Mouse (Mus musculus) ES-E14 (cell line): Measurements from ENCODE around the gene Cacnb4. TPM values are rescaled to one million over a fixed set of nuclear protein-coding genes. Genes with fewer than 3 reads are reported as not detected.
A peak's percentile ranks its signal among the peaks of the same experiment; 100 is the strongest.

ENCODE experiments used
- DNase-seq: peaks from one replicate; pipeline ENCODE4 v3.0.0-alpha.2; 2013; ENCODE audit warnings: low read depth, low spot score
- H3K27ac ChIP-seq: 2 replicates; pipeline ENCODE4 v1.5.1; 2012; ENCODE audit warnings: low read depth, mild to moderate bottlenecking, low read length, moderate library complexity, mixed read lengths; ENCODE audit not compliant: poor library complexity, insufficient read depth, severe bottlenecking
- H3K36me3 ChIP-seq: 2 replicates; pipeline ENCODE4 v1.6.1; 2012; ENCODE audit warnings: mild to moderate bottlenecking, low read length, moderate library complexity, mixed read lengths; ENCODE audit not compliant: control insufficient read depth, poor library complexity, insufficient read depth, severe bottlenecking
- H3K4me1 ChIP-seq, 2 experiments: fragments of 150-350 bp in 1 of 2; sonication (generic) in 1 of 2; 2 replicates each; pipeline ENCODE4 v1.6.1; 2012; ENCODE audit warnings: low read length in 2 of 2, mild to moderate bottlenecking in 1 of 2, mixed read lengths in 1 of 2; ENCODE audit not compliant: control insufficient read depth in 2 of 2, insufficient read depth in 2 of 2, poor library complexity in 1 of 2
- H3K4me3 ChIP-seq, 2 experiments: fragments of 150-350 bp in 1 of 2; sonication (generic) in 1 of 2; 2 replicates each; pipeline ENCODE4 v1.5.1; 2012; ENCODE audit warnings: low read length in 2 of 2, low read depth in 1 of 2, mild to moderate bottlenecking in 1 of 2, mixed read lengths in 1 of 2; ENCODE audit not compliant: insufficient read depth in 1 of 2, poor library complexity in 1 of 2, severe bottlenecking in 1 of 2
- H3K9ac ChIP-seq: 2 replicates; pipeline ENCODE4 v1.6.1; 2012; ENCODE audit warnings: low read depth, mild to moderate bottlenecking, low read length, mixed read lengths; ENCODE audit not compliant: poor library complexity, insufficient read depth, severe bottlenecking
- H3K9me3 ChIP-seq: fragments of 150-350 bp; sonication (generic); 2 replicates; pipeline ENCODE4 v1.6.1; 2012; ENCODE audit warnings: low read depth, mild to moderate bottlenecking, low read length; ENCODE audit not compliant: control insufficient read depth, insufficient read depth
- CHD2 ChIP-seq: IDR thresholded peaks from 2 replicates; pipeline ENCODE4 v1.6.1; 2014; ENCODE audit warnings: mild to moderate bottlenecking, low read depth, low read length, inconsistent platforms
- HCFC1 ChIP-seq: IDR thresholded peaks from 2 replicates; pipeline ENCODE4 v1.6.1; 2012; ENCODE audit warnings: low read length, inconsistent platforms, borderline replicate concordance; ENCODE audit not compliant: insufficient read depth
- MAFK ChIP-seq: IDR thresholded peaks from 2 replicates; pipeline ENCODE4 v1.6.1; 2014; ENCODE audit warnings: mild to moderate bottlenecking, low read depth, low read length, inconsistent platforms; ENCODE audit not compliant: insufficient read depth
- ZC3H11A ChIP-seq: IDR thresholded peaks from 2 replicates; pipeline ENCODE4 v1.6.1; 2012; ENCODE audit warnings: low read depth, mild to moderate bottlenecking, inconsistent platforms, low read length, borderline replicate concordance
- ZNF384 ChIP-seq: IDR thresholded peaks from 2 replicates; pipeline ENCODE4 v1.6.1; 2012; ENCODE audit warnings: low read depth, low read length, inconsistent platforms
- in situ Hi-C, 2 experiments: fragments of 600-800 bp; cut with MboI; formaldehyde crosslinking; loops; one replicate each; pipeline ENCODE4 v1.15.1; 2025; ENCODE audit warnings: low sequenced_read_pairs in 2 of 2, inconsistent platforms in 1 of 2; ENCODE audit not compliant: unreplicated experiment in 2 of 2
- total RNA-seq: library from RNA; depleted of rRNA; stranded (reverse); fragments of 300-350 nt; gene quantifications from 2 replicates; pipeline ENCODE4 v1.2.3, GENCODE M21; 2012

The Cacnb4 gene
- total RNA-seq, 1 experiment, result 0.09 TPM

DNA sequence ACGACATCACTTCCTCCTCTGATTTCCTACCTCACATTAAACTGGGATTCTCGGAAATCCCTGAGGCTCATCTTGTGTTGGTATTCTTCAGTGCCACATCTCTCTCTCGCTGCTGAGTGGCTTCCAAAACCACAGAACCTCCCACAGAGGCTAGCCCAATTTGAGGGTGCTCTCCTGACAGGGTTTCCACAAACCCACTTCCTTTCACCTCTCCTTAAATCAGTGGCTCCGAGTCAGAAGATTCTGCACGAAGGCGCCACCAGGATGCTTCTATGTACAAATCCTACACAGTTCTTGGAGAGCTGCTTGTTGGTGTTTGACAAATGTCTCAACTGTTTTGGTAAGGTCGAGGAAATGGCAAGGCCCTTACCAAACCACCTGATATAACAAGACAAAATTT, 115.5 kb downstream of the Cacnb4 start:
- Histone ChIP-seq H3K9me3 (no peaks in the 10 kb centered on the region), H3K36me3 (no peaks in the 10 kb centered on the region), H3K4me3 (no peak overlapping the region), H3K9ac (no peak overlapping the region), H3K27ac (no peak overlapping the region), H3K4me1 (peaks cover 0 to 5% of the 10 kb centered on the region in 2 experiments; a peak in 2 of 4 replicates)
- in situ Hi-C loops, result no loop called here
- DNase-seq, result no peak
- TF ChIP-seq ZC3H11A (no peak), HCFC1 (no peak), CHD2 (no peak), ZNF384 (no peak), MAFK (no peak)

- Histone ChIP-seq H3K27ac (no peak overlapping the region), H3K4me3 (no peak overlapping the region), H3K9ac (no peak overlapping the region), H3K36me3 (no peaks in the 10 kb centered on the region), H3K9me3 (no peaks in the 10 kb centered on the region), H3K4me1 (peaks cover 0 to 5% of the 10 kb centered on the region in 2 experiments; a peak in 2 of 4 replicates)
- TF ChIP-seq MAFK, result no peak
- no peak for TF ChIP-seq ZNF384
- no peak for TF ChIP-seq HCFC1
- no peak for TF ChIP-seq CHD2
- no peak for TF ChIP-seq ZC3H11A
- no peak for DNase-seq
- in situ Hi-C loops, result no loop called here
Measured at GRCm38 (mm10) chr2:52560266-52560665, 116.4 kb downstream of the Cacnb4 start.

DNA sequence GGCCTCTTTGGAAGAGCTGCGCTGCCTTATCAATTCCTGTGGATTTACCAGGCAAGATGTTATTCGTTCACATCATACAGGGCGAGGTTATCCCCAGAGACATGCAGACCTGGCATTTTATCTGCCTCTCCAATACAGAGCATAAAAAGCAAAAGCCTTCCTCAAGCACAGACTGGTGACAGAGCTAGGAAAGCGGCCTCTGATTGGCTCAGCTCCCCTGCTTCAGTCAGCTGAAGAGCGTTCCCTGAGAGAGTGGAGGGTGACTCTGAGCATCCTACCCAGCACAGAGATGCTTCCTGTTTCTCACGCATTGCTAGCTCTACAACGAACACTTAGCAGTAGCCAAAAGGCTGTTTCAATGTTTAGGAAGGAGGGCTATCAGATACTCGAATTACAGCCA, 118.2 kb downstream of the Cacnb4 start:
- no peak for DNase-seq
- in situ Hi-C loops, result no loop called here
- peaks cover 0 to 5% of the 10 kb centered on the region in 2 experiments; a peak in 2 of 4 replicates for H3K4me1 ChIP-seq
- no peaks in the 10 kb centered on the region for H3K36me3 ChIP-seq
- no peak overlapping the region for H3K4me3 ChIP-seq
- no peaks in the 10 kb centered on the region for H3K9me3 ChIP-seq
- TF ChIP-seq HCFC1 (no peak), ZNF384 (no peak), ZC3H11A (no peak), MAFK (no peak), CHD2 (no peak)
- H3K9ac ChIP-seq, result no peak overlapping the region
- no peak overlapping the region for H3K27ac ChIP-seq

DNA sequence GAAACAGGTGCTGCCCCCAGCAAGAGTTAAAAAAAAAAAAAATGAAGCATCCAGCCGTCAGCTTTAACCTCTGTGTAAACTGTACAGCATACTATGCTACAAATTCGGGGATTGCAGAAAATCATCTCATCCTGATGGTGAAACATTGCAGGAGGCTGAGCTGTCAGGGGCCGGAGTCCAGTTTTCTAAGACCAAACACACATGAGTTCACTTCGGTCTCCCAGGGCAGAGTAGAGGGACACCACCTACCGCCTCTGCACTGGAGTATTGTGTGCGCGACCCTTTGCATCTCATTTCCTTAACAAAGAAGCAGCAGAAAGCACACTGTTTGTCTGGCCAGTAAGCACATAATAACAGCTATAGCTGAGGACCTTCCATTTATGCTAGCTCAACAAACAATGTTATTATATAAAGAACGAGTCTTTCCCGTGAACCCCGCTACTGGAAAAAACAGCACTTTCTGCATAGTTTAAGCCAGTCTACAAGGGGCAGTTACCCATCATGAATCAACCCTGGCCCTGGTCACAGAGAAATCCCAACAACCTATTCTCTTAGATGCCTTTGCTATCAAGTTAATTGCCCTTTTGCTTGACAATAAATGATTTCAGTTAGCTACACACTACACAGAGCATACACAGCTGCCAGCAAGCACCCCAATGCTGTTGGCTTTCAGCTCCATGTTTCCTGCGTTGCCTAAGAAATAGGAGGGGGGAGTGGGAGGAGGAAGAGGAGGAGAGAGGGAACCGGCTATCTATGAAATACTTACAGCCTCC, 118.9 kb downstream of the Cacnb4 start:
- in situ Hi-C loops, result no loop called here

More for the DNA sequence above, 118.9 kb downstream of the Cacnb4 start:
- TF ChIP-seq HCFC1, result no peak
- no peak for TF ChIP-seq CHD2
- no peak for TF ChIP-seq ZC3H11A
- no peak for TF ChIP-seq ZNF384
- TF ChIP-seq MAFK, result no peak
- H3K4me1 ChIP-seq, result peaks cover 0 to 5% of the 10 kb centered on the region in 2 experiments; a peak in 2 of 4 replicates
- no peak overlapping the region for H3K4me3 ChIP-seq
- H3K27ac ChIP-seq, result no peak overlapping the region
- H3K9me3 ChIP-seq, result no peaks in the 10 kb centered on the region
- no peak overlapping the region for H3K9ac ChIP-seq
- no peaks in the 10 kb centered on the region for H3K36me3 ChIP-seq
- peak; percentile 8 for DNase-seq
